Mouse (Mus musculus): ENCODE results near the gene Stac3. TPM values are rescaled to one million over a fixed set of nuclear protein-coding genes. Genes with fewer than 3 reads are reported as not detected.

Stac3 gene
- polyA plus RNA-seq, 2 experiments, result 0.37 TPM; not detected in 1

DNA sequence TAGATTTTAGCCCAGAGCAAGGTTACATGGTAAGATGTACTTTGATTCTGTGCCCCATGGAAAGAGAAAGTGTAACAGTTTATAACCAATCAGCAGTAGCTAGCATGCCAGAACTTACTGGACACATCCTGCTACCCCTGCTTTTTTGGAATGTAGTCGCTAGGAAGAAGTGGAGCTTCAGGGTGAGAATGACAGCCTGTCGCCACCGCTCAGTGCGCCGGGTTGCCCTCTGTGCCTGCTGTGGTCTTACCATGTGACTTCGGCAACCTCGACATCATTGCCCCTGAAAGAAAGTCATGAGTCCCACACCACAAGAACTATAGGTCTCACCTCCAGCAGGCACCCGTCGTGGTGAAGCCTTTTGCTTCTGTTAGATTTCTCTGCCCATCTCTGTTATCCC is 28.8 kb upstream of the Stac3 start:
- Histone ChIP-seq H3K4me1 (replicated peaks; ENCODE audit: control insufficient read depth in 2 of 2, insufficient read depth in 2 of 2, low read length in 1 of 2) (peaks cover 0 to 2% of the 10 kb centered on the region in 2 experiments; a peak in 1 of 4 replicates), H3K27ac (no peak overlapping the region), H3K9ac (replicated peaks) (no peak overlapping the region), H3K9me3 (ENCODE audit: control insufficient read depth, low read length) (no peaks in the 10 kb centered on the region), H3K4me3 (ENCODE audit: insufficient read depth in 1 of 2, low read depth in 2 of 2, low read length in 2 of 2) (no peak overlapping the region), H3K27me3 (ENCODE audit: control insufficient read depth, insufficient read depth, low read length) (no peaks in the 10 kb centered on the region), H3K4me2 (ENCODE audit: low read depth) (no peak overlapping the region), H3K36me3 (replicated peaks; ENCODE audit: control insufficient read depth, insufficient read depth, low read depth) (no peaks in the 10 kb centered on the region; the same call in 1 of the 2 replicates)
- no peak for DNase-seq (ENCODE audit: low read depth in 3 of 3, low spot score in 3 of 3)
- 74% methylated on average over 9 of the region's 9 CpGs for WGBS (ENCODE audit: insufficient replicate concordance)
- no peak for ATAC-seq (ENCODE audit: insufficient read depth)
- TF ChIP-seq EP300 (IDR thresholded peaks at IDR 0.05; ENCODE audit: low read depth) (no peak), CTCF (IDR thresholded peaks at IDR 0.05; ENCODE audit: low read depth) (no peak)

DNA sequence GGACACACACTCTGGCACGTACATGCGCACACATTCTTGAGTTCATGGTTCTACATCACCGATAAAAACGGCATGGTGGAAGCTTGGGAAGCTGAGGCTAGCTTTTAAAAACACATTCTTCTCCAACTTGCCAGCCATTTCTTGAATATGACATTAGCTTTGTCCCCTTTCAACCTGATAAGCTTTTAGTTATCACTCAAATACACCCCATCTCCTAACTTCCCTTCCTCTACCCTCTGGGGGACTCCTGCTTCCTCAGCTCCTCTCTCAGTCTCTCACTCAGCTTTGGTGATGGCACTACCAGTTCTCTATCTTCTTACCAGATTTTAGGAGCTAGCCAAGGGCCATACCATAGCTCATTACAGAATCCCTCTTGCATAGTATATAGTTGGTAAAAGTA is 26.3 kb upstream of the Stac3 start:
- H3K9me3 ChIP-seq (ENCODE audit: control insufficient read depth, low read length), result no peaks in the 10 kb centered on the region
- no peak overlapping the region for H3K4me3 ChIP-seq (ENCODE audit: insufficient read depth in 1 of 2, low read depth in 2 of 2, low read length in 2 of 2)
- 83% methylated on average over 4 of the region's 4 CpGs for WGBS (ENCODE audit: insufficient replicate concordance)
- no peak for DNase-seq (ENCODE audit: low read depth in 3 of 3, low spot score in 3 of 3)
- H3K4me2 ChIP-seq (ENCODE audit: low read depth), result no peak overlapping the region
- no peak for ATAC-seq (ENCODE audit: insufficient read depth)
- no peak overlapping the region for H3K27ac ChIP-seq
- H3K9ac ChIP-seq (replicated peaks), result no peak overlapping the region
- H3K27me3 ChIP-seq (ENCODE audit: control insufficient read depth, insufficient read depth, low read length), result no peaks in the 10 kb centered on the region
- no peak for TF ChIP-seq CTCF (IDR thresholded peaks at IDR 0.05; ENCODE audit: low read depth)
- TF ChIP-seq EP300 (IDR thresholded peaks at IDR 0.05; ENCODE audit: low read depth), result no peak
- peaks cover 0 to 2% of the 10 kb centered on the region in 2 experiments; a peak in 1 of 4 replicates for H3K4me1 ChIP-seq (replicated peaks; ENCODE audit: control insufficient read depth in 2 of 2, insufficient read depth in 2 of 2, low read length in 1 of 2)
- no peaks in the 10 kb centered on the region; the same call in 1 of the 2 replicates for H3K36me3 ChIP-seq (replicated peaks; ENCODE audit: control insufficient read depth, insufficient read depth, low read depth)

DNA sequence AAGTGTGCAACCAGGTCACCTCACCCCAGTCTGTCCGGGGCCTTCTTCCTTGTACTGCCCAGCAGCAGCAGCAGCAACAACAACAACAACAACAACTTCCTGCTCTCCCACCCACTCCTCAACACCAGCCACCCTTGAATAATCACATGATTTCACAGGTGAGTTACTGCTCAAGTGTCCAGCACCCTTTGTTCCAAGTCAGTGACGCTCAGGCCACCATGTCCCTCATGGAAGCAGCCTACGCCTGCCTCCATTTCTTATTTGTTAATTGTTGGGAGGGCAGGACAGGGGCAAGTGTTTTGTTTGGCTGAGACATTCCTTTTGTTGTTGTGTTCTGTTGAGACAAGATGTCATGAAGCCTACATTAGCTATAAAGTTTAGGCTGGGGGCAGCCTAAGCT is 24.9 kb upstream of the Stac3 start:
- H3K36me3 ChIP-seq (replicated peaks; ENCODE audit: control insufficient read depth, insufficient read depth, low read depth), result no peaks in the 10 kb centered on the region; the same call in 1 of the 2 replicates
- no peaks in the 10 kb centered on the region for H3K9me3 ChIP-seq (ENCODE audit: control insufficient read depth, low read length)
- no peak overlapping the region for H3K4me3 ChIP-seq (ENCODE audit: insufficient read depth in 1 of 2, low read depth in 2 of 2, low read length in 2 of 2)
- no peak for TF ChIP-seq EP300 (IDR thresholded peaks at IDR 0.05; ENCODE audit: low read depth)
- no peak for TF ChIP-seq CTCF (IDR thresholded peaks at IDR 0.05; ENCODE audit: low read depth)
- no peak overlapping the region for H3K4me2 ChIP-seq (ENCODE audit: low read depth)
- no peaks in the 10 kb centered on the region for H3K4me1 ChIP-seq (replicated peaks; ENCODE audit: control insufficient read depth in 2 of 2, insufficient read depth in 2 of 2, low read length in 1 of 2)
- ATAC-seq (ENCODE audit: insufficient read depth) (no peak), DNase-seq (ENCODE audit: low read depth in 3 of 3, low spot score in 3 of 3) (no peak)
- 73% methylated on average over 3 of the region's 3 CpGs for WGBS (ENCODE audit: insufficient replicate concordance)
- no peak overlapping the region for H3K9ac ChIP-seq (replicated peaks)
- no peaks in the 10 kb centered on the region for H3K27me3 ChIP-seq (ENCODE audit: control insufficient read depth, insufficient read depth, low read length)
- no peak overlapping the region for H3K27ac ChIP-seq

DNA sequence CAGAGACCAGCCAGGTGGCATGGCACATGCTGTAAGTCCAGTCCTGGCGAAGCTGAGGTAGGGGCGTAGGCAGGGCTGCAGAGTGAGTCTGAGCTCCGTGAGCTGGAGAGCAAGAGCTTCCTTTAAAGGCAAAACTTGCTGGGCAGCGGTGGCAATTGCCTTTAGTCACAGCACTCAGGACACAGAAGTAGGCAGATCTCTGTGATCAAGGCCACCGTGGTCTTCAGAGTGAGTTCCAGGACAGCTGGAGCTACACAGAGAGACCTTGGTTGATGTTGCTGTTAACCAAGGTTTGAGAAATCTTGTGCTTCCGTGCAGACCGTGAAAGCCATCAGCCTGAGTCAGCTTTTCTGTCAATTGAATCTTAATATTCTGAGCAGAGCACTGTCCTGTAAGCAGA is 24.2 kb upstream of the Stac3 start:
- no peak for TF ChIP-seq EP300 (IDR thresholded peaks at IDR 0.05; ENCODE audit: low read depth)
- no peak for TF ChIP-seq CTCF (IDR thresholded peaks at IDR 0.05; ENCODE audit: low read depth)
- no peak for DNase-seq (ENCODE audit: low read depth in 3 of 3, low spot score in 3 of 3)
- Histone ChIP-seq H3K36me3 (replicated peaks; ENCODE audit: control insufficient read depth, insufficient read depth, low read depth) (no peaks in the 10 kb centered on the region; the same call in 1 of the 2 replicates), H3K27ac (no peak overlapping the region), H3K4me1 (replicated peaks; ENCODE audit: control insufficient read depth in 2 of 2, insufficient read depth in 2 of 2, low read length in 1 of 2) (no peaks in the 10 kb centered on the region), H3K27me3 (ENCODE audit: control insufficient read depth, insufficient read depth, low read length) (no peaks in the 10 kb centered on the region), H3K9ac (replicated peaks) (no peak overlapping the region), H3K9me3 (ENCODE audit: control insufficient read depth, low read length) (no peaks in the 10 kb centered on the region), H3K4me3 (ENCODE audit: insufficient read depth in 1 of 2, low read depth in 2 of 2, low read length in 2 of 2) (no peak overlapping the region), H3K4me2 (ENCODE audit: low read depth) (no peak overlapping the region)
- no peak for ATAC-seq (ENCODE audit: insufficient read depth)
- WGBS (ENCODE audit: insufficient replicate concordance), result 79% methylated on average over 7 of the region's 7 CpGs

DNA sequence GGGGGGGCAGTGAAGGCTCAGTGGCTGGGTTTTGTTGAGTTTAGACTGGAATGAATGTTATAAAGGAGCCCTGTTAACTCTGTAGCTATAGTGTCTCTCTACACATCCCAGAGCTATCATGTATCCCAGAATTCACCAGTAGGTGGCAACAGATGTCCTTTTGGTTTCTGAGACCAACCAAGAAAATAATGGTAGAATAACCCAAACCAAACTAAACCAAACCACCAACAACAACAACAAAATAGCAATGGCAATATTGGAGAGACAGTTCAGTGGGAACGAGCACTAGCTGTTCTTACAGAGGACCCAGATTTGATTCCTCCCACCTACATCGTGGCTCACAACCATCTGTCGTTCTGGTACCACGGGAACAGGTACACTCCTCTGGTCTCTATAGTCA is 22.4 kb upstream of the Stac3 start:
- WGBS (ENCODE audit: insufficient replicate concordance), result 85% methylated on average over 4 of the region's 4 CpGs
- H3K27ac ChIP-seq, result no peak overlapping the region
- no peak overlapping the region for H3K9ac ChIP-seq (replicated peaks)
- peak; percentile 29; the same call in 1 of the 2 replicates for TF ChIP-seq CTCF (IDR thresholded peaks at IDR 0.05; ENCODE audit: low read depth)
- no peak for TF ChIP-seq EP300 (IDR thresholded peaks at IDR 0.05; ENCODE audit: low read depth)
- H3K9me3 ChIP-seq (ENCODE audit: control insufficient read depth, low read length), result no peaks in the 10 kb centered on the region
- H3K4me1 ChIP-seq (replicated peaks; ENCODE audit: control insufficient read depth in 2 of 2, insufficient read depth in 2 of 2, low read length in 1 of 2), result no peaks in the 10 kb centered on the region
- no peak overlapping the region for H3K4me3 ChIP-seq (ENCODE audit: insufficient read depth in 1 of 2, low read depth in 2 of 2, low read length in 2 of 2)
- peak in 1 of 3 experiments; percentile 7 for DNase-seq (ENCODE audit: low read depth in 3 of 3, low spot score in 3 of 3)
- no peaks in the 10 kb centered on the region for H3K36me3 ChIP-seq (replicated peaks; ENCODE audit: control insufficient read depth, insufficient read depth, low read depth)
- H3K27me3 ChIP-seq (ENCODE audit: control insufficient read depth, insufficient read depth, low read length), result no peaks in the 10 kb centered on the region
- ATAC-seq (ENCODE audit: insufficient read depth), result no peak
- H3K4me2 ChIP-seq (ENCODE audit: low read depth), result no peak overlapping the region

Data from liver, embryonic 14.5 days (tissue).